Mouse (Mus musculus) lung, embryonic 15.5 days (tissue): ENCODE results near the gene Spata20. TPM values are rescaled to one million over a fixed set of nuclear protein-coding genes. Genes with fewer than 3 reads are reported as not detected.

Experiments
- ATAC-seq: fragments of 200-750 bp; cut with Nextera tagmentation; 2 replicates; pipeline ENCODE4 v1.8.0; 2017; ENCODE audit warnings: moderate number of reproducible peaks, borderline replicate concordance; ENCODE audit not compliant: low FRiP score, low TSS enrichment; ENCODE audit errors: extremely low read depth
- H3K27ac ChIP-seq: fragments of 300-500 bp; sonication (generic); 2 replicates; pipeline ENCODE4 v1.5.1; 2015; ENCODE audit warnings: moderate library complexity, mild to moderate bottlenecking, inconsistent platforms
- H3K27me3 ChIP-seq: fragments of 300-500 bp; sonication (generic); 2 replicates; pipeline ENCODE4 v1.6.1; 2015; ENCODE audit warnings: inconsistent platforms
- H3K36me3 ChIP-seq: fragments of 300-500 bp; sonication (generic); 2 replicates; pipeline ENCODE4 v1.6.1; 2015; ENCODE audit warnings: inconsistent platforms
- H3K4me1 ChIP-seq: fragments of 300-500 bp; sonication (generic); 2 replicates; pipeline ENCODE4 v1.6.1; 2015; ENCODE audit warnings: inconsistent platforms
- H3K4me2 ChIP-seq: fragments of 300-500 bp; sonication (generic); 2 replicates; pipeline ENCODE4 v1.6.1; 2015; ENCODE audit warnings: inconsistent platforms, mild to moderate bottlenecking, moderate library complexity
- H3K4me3 ChIP-seq: fragments of 300-500 bp; sonication (generic); 2 replicates; pipeline ENCODE4 v1.5.1; 2015; ENCODE audit warnings: mild to moderate bottlenecking, inconsistent platforms
- H3K9ac ChIP-seq: fragments of 300-500 bp; sonication (generic); 2 replicates; pipeline ENCODE4 v1.6.1; 2015; ENCODE audit warnings: inconsistent platforms
- H3K9me3 ChIP-seq: fragments of 300-500 bp; sonication (generic); 2 replicates; pipeline ENCODE4 v1.6.1; 2016; ENCODE audit warnings: inconsistent platforms
- WGBS: fragments of 180-500 bp; shearing (Covaris S2); methylation state at CpG from one replicate; pipeline ENCODE4 v1.1.7; 2015; 5-methylcytosine and 5-hydroxymethylcytosine counted together
- polyA plus RNA-seq: library from polyadenylated mRNA; unstranded; fragments of >200 nt; fragmentation: Nextera tagmentation; extraction: Ambion mirVana; gene quantifications from 2 replicates; pipeline ENCODE4 v1.2.1, GENCODE M21; 2015

Spata20 gene
- polyA plus RNA-seq, 1 experiment from 2014 or later: 0.31 TPM

- Histone ChIP-seq H3K36me3 (no peaks in the 10 kb centered on the region), H3K4me1 (peaks cover 27% of the 10 kb centered on the region), H3K27ac (no peak overlapping the region), H3K4me2 (no peak overlapping the region), H3K9ac (no peak overlapping the region), H3K9me3 (no peaks in the 10 kb centered on the region), H3K4me3 (no peak overlapping the region), H3K27me3 (no peaks in the 10 kb centered on the region)
- no peak for ATAC-seq
- WGBS: 55% methylated on average over 8 of the region's 8 CpGs
These were observed 36.7 kb downstream of the Spata20 start for GRCm38 (mm10) chr11:94449239-94449638.

- H3K9ac ChIP-seq: no peak overlapping the region
- ATAC-seq: no peak
- no peaks in the 10 kb centered on the region for H3K27me3 ChIP-seq
- no peak overlapping the region for H3K4me3 ChIP-seq
- H3K36me3 ChIP-seq: no peaks in the 10 kb centered on the region
- peaks cover 27% of the 10 kb centered on the region for H3K4me1 ChIP-seq
- 41% methylated on average over 3 of the region's 3 CpGs for WGBS
- H3K9me3 ChIP-seq: no peaks in the 10 kb centered on the region
- no peak overlapping the region for H3K4me2 ChIP-seq
- H3K27ac ChIP-seq: no peak overlapping the region
These were observed 39.0 kb downstream of the Spata20 start for GRCm38 (mm10) chr11:94447017-94447416.

GRCm38 (mm10) chr11:94445300-94445699 lies 40.7 kb downstream of the Spata20 start:
- H3K4me2 ChIP-seq: no peak overlapping the region
- H3K27ac ChIP-seq: no peak overlapping the region

GRCm38 (mm10) chr11:94444829-94445228 lies 41.1 kb downstream of the Spata20 start:
- H3K4me1 ChIP-seq: peaks cover 5% of the 10 kb centered on the region
- no peak overlapping the region for H3K4me2 ChIP-seq
- no peak for ATAC-seq
- H3K9me3 ChIP-seq: no peaks in the 10 kb centered on the region
- no peaks in the 10 kb centered on the region for H3K27me3 ChIP-seq
- H3K27ac ChIP-seq: no peak overlapping the region
- 74% methylated on average over 5 of the region's 5 CpGs for WGBS
- H3K9ac ChIP-seq: no peak overlapping the region
- no peak overlapping the region for H3K4me3 ChIP-seq
- no peaks in the 10 kb centered on the region for H3K36me3 ChIP-seq

More at GRCm38 (mm10) chr11:94445300-94445699, 40.7 kb downstream of the Spata20 start:
- Histone ChIP-seq H3K4me1 (peaks cover 9% of the 10 kb centered on the region), H3K9ac (no peak overlapping the region), H3K9me3 (no peaks in the 10 kb centered on the region), H3K4me3 (no peak overlapping the region), H3K27me3 (no peaks in the 10 kb centered on the region), H3K36me3 (no peaks in the 10 kb centered on the region)
- 42% methylated on average over 4 of the region's 4 CpGs for WGBS
- no peak for ATAC-seq

GRCm38 (mm10) chr11:94441752-94442151 lies 44.2 kb downstream of the Spata20 start:
- Histone ChIP-seq H3K4me3 (no peak overlapping the region), H3K4me2 (no peak overlapping the region), H3K27ac (no peak overlapping the region), H3K27me3 (no peaks in the 10 kb centered on the region), H3K9ac (no peak overlapping the region), H3K36me3 (no peaks in the 10 kb centered on the region), H3K4me1 (no peaks in the 10 kb centered on the region), H3K9me3 (no peaks in the 10 kb centered on the region)
- WGBS: 65% methylated on average over 9 of the region's 9 CpGs
- ATAC-seq: no peak

GRCm38 (mm10) chr11:94441122-94441521 lies 44.9 kb downstream of the Spata20 start:
- Histone ChIP-seq H3K4me1 (no peaks in the 10 kb centered on the region), H3K27me3 (no peaks in the 10 kb centered on the region), H3K9ac (no peak overlapping the region), H3K36me3 (no peaks in the 10 kb centered on the region), H3K9me3 (no peaks in the 10 kb centered on the region), H3K27ac (no peak overlapping the region), H3K4me2 (no peak overlapping the region), H3K4me3 (no peak overlapping the region)
- 30% methylated on average over 7 of the region's 7 CpGs for WGBS
- ATAC-seq: 0 out of 2 replicates have a peak, but pooled peaks have one; percentile 23

- Histone ChIP-seq H3K9ac (no peak overlapping the region), H3K4me1 (no peaks in the 10 kb centered on the region), H3K9me3 (no peaks in the 10 kb centered on the region), H3K27me3 (no peaks in the 10 kb centered on the region), H3K4me3 (no peak overlapping the region), H3K4me2 (no peak overlapping the region), H3K27ac (no peak overlapping the region), H3K36me3 (no peaks in the 10 kb centered on the region)
- 86% methylated on average over 6 of the region's 6 CpGs for WGBS
- no peak for ATAC-seq
These were observed 45.6 kb downstream of the Spata20 start for GRCm38 (mm10) chr11:94440421-94440820.

- H3K4me3 ChIP-seq: no peak overlapping the region
- peak overlapping the region; percentile 93 for H3K27ac ChIP-seq
- peaks cover 32% of the 10 kb centered on the region for H3K4me1 ChIP-seq
- H3K36me3 ChIP-seq: peaks cover 4% of the 10 kb centered on the region; the same call in 1 of the 2 replicates
- peaks cover 18% of the 10 kb centered on the region; the same call in 1 of the 2 replicates for H3K27me3 ChIP-seq
- WGBS: 19% methylated on average over 9 of the region's 9 CpGs
- peak overlapping the region; percentile 30; the same call in 1 of the 2 replicates for H3K4me2 ChIP-seq
- no peak overlapping the region for H3K9ac ChIP-seq
- ATAC-seq: no peak
- H3K9me3 ChIP-seq: no peaks in the 10 kb centered on the region
These were observed 56.8 kb downstream of the Spata20 start for GRCm38 (mm10) chr11:94429011-94429651.

Other genes with a start within 250 kb of the Spata20 start
- 1.2 and 1.5 TPM in 2 replicates for gene Wfikkn2, start 240.2 kb downstream of the Spata20 start, polyA plus RNA-seq
- not detected in 2 replicates for gene Gm21885, start 204.3 kb downstream of the Spata20 start, polyA plus RNA-seq
- 107 TPM in 2 replicates for gene Luc7l3, start 164.2 kb downstream of the Spata20 start, polyA plus RNA-seq
- 25.5 and 25.6 TPM in 2 replicates for gene Ankrd40, start 158.2 kb downstream of the Spata20 start, polyA plus RNA-seq
- gene Abcc3, start 93.2 kb downstream of the Spata20 start, polyA plus RNA-seq: 5.3 TPM in 2 replicates
- gene Cacna1g, start 12.0 kb downstream of the Spata20 start, polyA plus RNA-seq: 7.3 and 7.7 TPM in 2 replicates
- 16.8 and 17.3 TPM in 2 replicates for gene Epn3, start 13.8 kb upstream of the Spata20 start, polyA plus RNA-seq
- 4.6 and 5.4 TPM in 2 replicates for gene Mycbpap, start 35.6 kb upstream of the Spata20 start, polyA plus RNA-seq
- 3.2 and 3.7 TPM in 2 replicates for gene Rsad1, start 63.1 kb upstream of the Spata20 start, polyA plus RNA-seq
- 2.3 and 2.7 TPM in 2 replicates for gene Chad, start 78.9 kb upstream of the Spata20 start, polyA plus RNA-seq
- 6.8 and 7.1 TPM in 2 replicates for gene Acsf2, start 115.7 kb upstream of the Spata20 start, polyA plus RNA-seq
- gene Lrrc59, start 143.6 kb upstream of the Spata20 start, polyA plus RNA-seq: 198 and 205 TPM in 2 replicates
- 136 and 139 TPM in 2 replicates for gene Mrpl27, start 167.6 kb upstream of the Spata20 start, polyA plus RNA-seq
- 24.8 and 26.2 TPM in 2 replicates for gene Eme1, start 167.8 kb upstream of the Spata20 start, polyA plus RNA-seq
- gene Xylt2, start 191.3 kb upstream of the Spata20 start, polyA plus RNA-seq: 23.2 and 23.4 TPM in 2 replicates
- 0.98 and 1.3 TPM in 2 replicates for gene Gm11541, start 218.3 kb upstream of the Spata20 start, polyA plus RNA-seq